Mouse (Mus musculus) E14TG2a.4 (cell line): Measurements from ENCODE around the gene Il16.

ENCODE experiments used
- H3K27me3 ChIP-seq: 2 replicates; pipeline ENCODE4 v1.6.1; 2014; ENCODE audit warnings: low read length, control low read depth; ENCODE audit not compliant: insufficient read depth
- H3K36me3 ChIP-seq: 2 replicates; pipeline ENCODE4 v1.6.1; 2014; ENCODE audit warnings: low read length, control low read depth; ENCODE audit not compliant: insufficient read depth
- H3K4me1 ChIP-seq: replicated peaks from 2 replicates; pipeline ENCODE4 v1.6.1; 2014; ENCODE audit warnings: low read depth, low read length, control low read depth
- H3K4me3 ChIP-seq: replicated peaks from 2 replicates; pipeline ENCODE4 v1.5.1; 2014; ENCODE audit warnings: mild to moderate bottlenecking, low read length
- H3K9me3 ChIP-seq: 2 replicates; pipeline ENCODE4 v1.6.1; 2014; ENCODE audit warnings: low read length, control low read depth
- CTCF ChIP-seq: conservative IDR thresholded peaks from 2 replicates; pipeline ENCODE4 v1.5.1; 2014; ENCODE audit warnings: low read length
- NANOG ChIP-seq: IDR thresholded peaks from 2 replicates; pipeline ENCODE4 v1.6.1; 2014; ENCODE audit warnings: borderline replicate concordance, low read length, mixed read lengths
- POU5F1 ChIP-seq: IDR thresholded peaks from 2 replicates; pipeline ENCODE4 v1.6.1; 2014; ENCODE audit warnings: low read length, borderline replicate concordance

The Il16 gene

GRCm38 (mm10) chr7:83745413-83746106, at the start of gene Il16:
Gene Il16, minus strand, starts transcription at chr7:83745726.
- H3K27me3 ChIP-seq = peaks cover 26% of the 10 kb centered on the region
- TF ChIP-seq CTCF (no peak), NANOG (no peak), POU5F1 (no peak)
- H3K4me1 ChIP-seq = peaks cover 14% of the 10 kb centered on the region
- H3K36me3 ChIP-seq = no peaks in the 10 kb centered on the region
- H3K9me3 ChIP-seq = no peaks in the 10 kb centered on the region
- H3K4me3 ChIP-seq = peak within 1 kb of the TSS; percentile 32

GRCm38 (mm10) chr7:83794705-83795104, 49.2 kb upstream of the Il16 start, which contains the start of gene Cfap161:
Gene Cfap161, minus strand, starts transcription at chr7:83794880.
- TF ChIP-seq NANOG (no peak), POU5F1 (no peak), CTCF (no peak)
- H3K9me3 ChIP-seq = no peaks in the 10 kb centered on the region
- peaks cover 16% of the 10 kb centered on the region for H3K4me1 ChIP-seq
- no peaks in the 10 kb centered on the region for H3K36me3 ChIP-seq
- H3K4me3 ChIP-seq = peak within 1 kb of the TSS; percentile 43; the same call in 1 of the 2 replicates
- H3K27me3 ChIP-seq = peaks cover 3% of the 10 kb centered on the region; the same call in 1 of the 2 replicates

- H3K36me3 ChIP-seq = no peaks in the 10 kb centered on the region
- 0 out of 2 replicates have a peak, but pooled peaks cover under 1% of the 10 kb centered on the region for H3K27me3 ChIP-seq
- no peak for TF ChIP-seq CTCF
- peak; percentile 12; the same call in 1 of the 2 replicates for TF ChIP-seq NANOG
- H3K4me1 ChIP-seq = peaks cover 16% of the 10 kb centered on the region
- H3K9me3 ChIP-seq = no peaks in the 10 kb centered on the region
- peak overlapping the region; percentile 43; the same call in 1 of the 2 replicates for H3K4me3 ChIP-seq
Measured at GRCm38 (mm10) chr7:83794006-83794683, 48.6 kb upstream of the Il16 start.

- Histone ChIP-seq H3K27me3 (peaks cover 16% of the 10 kb centered on the region), H3K4me1 (no peaks in the 10 kb centered on the region), H3K4me3 (no peak overlapping the region), H3K9me3 (peaks cover 10% of the 10 kb centered on the region), H3K36me3 (no peaks in the 10 kb centered on the region)
- TF ChIP-seq CTCF = no peak
- no peak for TF ChIP-seq NANOG
- TF ChIP-seq POU5F1 = no peak
Measured at GRCm38 (mm10) chr7:83780881-83781280, 35.4 kb upstream of the Il16 start.

- Histone ChIP-seq H3K4me3 (no peak overlapping the region), H3K36me3 (no peaks in the 10 kb centered on the region), H3K9me3 (peaks cover 10% of the 10 kb centered on the region), H3K27me3 (peaks cover 16% of the 10 kb centered on the region), H3K4me1 (no peaks in the 10 kb centered on the region)
- TF ChIP-seq NANOG (no peak), CTCF (no peak), POU5F1 (no peak)
Measured at GRCm38 (mm10) chr7:83780026-83780425, 34.5 kb upstream of the Il16 start.

- Histone ChIP-seq H3K9me3 (peaks cover 10% of the 10 kb centered on the region), H3K4me1 (peaks cover 7% of the 10 kb centered on the region), H3K27me3 (peaks cover 16% of the 10 kb centered on the region), H3K36me3 (no peaks in the 10 kb centered on the region), H3K4me3 (no peak overlapping the region)
- no peak for TF ChIP-seq POU5F1
- TF ChIP-seq NANOG = no peak
- no peak for TF ChIP-seq CTCF
Measured at GRCm38 (mm10) chr7:83779028-83779427, 33.5 kb upstream of the Il16 start.

- Histone ChIP-seq H3K36me3 (no peaks in the 10 kb centered on the region), H3K4me3 (no peak overlapping the region)
- TF ChIP-seq NANOG (no peak), CTCF (no peak), POU5F1 (no peak)
Measured at GRCm38 (mm10) chr7:83778516-83778915, 33.0 kb upstream of the Il16 start.

GRCm38 (mm10) chr7:83774721-83775120, 29.2 kb upstream of the Il16 start:
- TF ChIP-seq NANOG (no peak), CTCF (peak; percentile 80), POU5F1 (no peak)
- peaks cover 11% of the 10 kb centered on the region for H3K27me3 ChIP-seq
- H3K4me1 ChIP-seq = peaks cover 8% of the 10 kb centered on the region
- H3K4me3 ChIP-seq = no peak overlapping the region
- no peaks in the 10 kb centered on the region for H3K9me3 ChIP-seq
- no peaks in the 10 kb centered on the region for H3K36me3 ChIP-seq

More at GRCm38 (mm10) chr7:83778516-83778915, 33.0 kb upstream of the Il16 start:
- peaks cover 8% of the 10 kb centered on the region for H3K4me1 ChIP-seq
- peaks cover 10% of the 10 kb centered on the region for H3K9me3 ChIP-seq
- peaks cover 16% of the 10 kb centered on the region for H3K27me3 ChIP-seq
